Mouse (Mus musculus) embryonic facial prominence, embryonic 13.5 days (tissue): Measurements from ENCODE around the gene Pex6. TPM values are rescaled to one million over a fixed set of nuclear protein-coding genes. Genes with fewer than 3 reads are reported as not detected.

Source experiments
- ATAC-seq: fragments of 200-750 bp; cut with Nextera tagmentation; 2 replicates; pipeline ENCODE4 v1.8.0; 2017; ENCODE audit warnings: low read depth; ENCODE audit not compliant: insufficient number of reproducible peaks, insufficient read depth, low FRiP score, low TSS enrichment
- H3K27ac ChIP-seq: fragments of 300-500 bp; sonication (generic); 2 replicates; pipeline ENCODE4 v1.5.1; 2015; ENCODE audit warnings: moderate library complexity, mild to moderate bottlenecking, inconsistent platforms
- H3K27me3 ChIP-seq: fragments of 300-500 bp; sonication (generic); 2 replicates; pipeline ENCODE4 v1.6.1; 2015; ENCODE audit warnings: mild to moderate bottlenecking, inconsistent platforms
- H3K36me3 ChIP-seq: fragments of 300-500 bp; sonication (generic); 2 replicates; pipeline ENCODE4 v1.6.1; 2015; ENCODE audit warnings: mild to moderate bottlenecking, inconsistent platforms
- H3K4me1 ChIP-seq: fragments of 300-500 bp; sonication (generic); 2 replicates; pipeline ENCODE4 v1.6.1; 2015; ENCODE audit warnings: inconsistent platforms
- H3K4me2 ChIP-seq: fragments of 300-500 bp; sonication (generic); 2 replicates; pipeline ENCODE4 v1.6.1; 2015; ENCODE audit warnings: moderate library complexity, mild to moderate bottlenecking, inconsistent platforms
- H3K4me3 ChIP-seq: fragments of 300-500 bp; sonication (generic); 2 replicates; pipeline ENCODE4 v1.5.1; 2015; ENCODE audit warnings: mild to moderate bottlenecking, inconsistent platforms
- H3K9ac ChIP-seq: fragments of 300-500 bp; sonication (generic); 2 replicates; pipeline ENCODE4 v1.6.1; 2015; ENCODE audit warnings: mild to moderate bottlenecking, inconsistent platforms
- H3K9me3 ChIP-seq: fragments of 300-500 bp; sonication (generic); 2 replicates; pipeline ENCODE4 v1.6.1; 2016; ENCODE audit warnings: inconsistent platforms
- WGBS: fragments of 180-500 bp; shearing (Covaris S2); methylation state at CpG from one replicate; pipeline ENCODE4 v1.1.7; 2015; ENCODE audit warnings: mixed read lengths; 5-methylcytosine and 5-hydroxymethylcytosine counted together
- polyA plus RNA-seq: library from polyadenylated mRNA; unstranded; fragments of >200 nt; fragmentation: Nextera tagmentation; extraction: Ambion mirVana; gene quantifications from 2 replicates; pipeline ENCODE4 v1.2.1, GENCODE M21; 2015

The Pex6 gene
- polyA plus RNA-seq, 1 experiment from 2014 or later: 32.4 TPM

DNA sequence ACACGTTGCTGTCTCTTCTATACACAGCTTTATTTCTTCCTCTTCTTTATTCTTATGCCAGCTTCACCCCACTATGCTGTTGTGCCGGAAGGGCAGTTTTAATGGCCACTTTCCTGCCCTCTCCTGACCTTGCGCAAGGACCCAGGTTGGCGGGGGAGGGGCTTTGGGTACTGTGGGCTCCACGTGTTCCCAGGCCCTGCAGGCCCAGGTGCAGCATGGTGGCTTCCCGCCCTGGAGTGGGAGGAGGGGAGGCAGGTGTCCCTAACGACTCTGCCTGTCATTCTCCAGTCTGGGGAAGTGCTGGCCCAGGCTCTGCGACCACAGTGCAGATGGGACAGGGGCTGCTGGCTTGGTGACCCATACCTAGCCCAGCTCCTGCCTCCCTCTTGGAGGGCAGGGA lies 56.6 kb downstream of the Pex6 start:
- peaks cover 7% of the 10 kb centered on the region for H3K4me1 ChIP-seq
- H3K9me3 ChIP-seq: no peaks in the 10 kb centered on the region
- H3K27me3 ChIP-seq: no peaks in the 10 kb centered on the region
- H3K4me3 ChIP-seq: no peak overlapping the region
- no peak for ATAC-seq
- no peak overlapping the region for H3K9ac ChIP-seq
- no peak overlapping the region for H3K27ac ChIP-seq
- WGBS: 44% methylated on average over 8 of the region's 8 CpGs
- no peaks in the 10 kb centered on the region for H3K36me3 ChIP-seq
- no peak overlapping the region for H3K4me2 ChIP-seq

GRCm38 (mm10) chr17:46770546-46770945 lies 59.3 kb downstream of the Pex6 start:
- Histone ChIP-seq H3K4me2 (no peak overlapping the region), H3K4me3 (no peak overlapping the region), H3K27ac (no peak overlapping the region), H3K9ac (no peak overlapping the region), H3K4me1 (peaks cover 20% of the 10 kb centered on the region), H3K27me3 (no peaks in the 10 kb centered on the region), H3K36me3 (peaks cover 15% of the 10 kb centered on the region), H3K9me3 (no peaks in the 10 kb centered on the region)
- 88% methylated on average over 11 of the region's 11 CpGs for WGBS
- no peak for ATAC-seq

DNA sequence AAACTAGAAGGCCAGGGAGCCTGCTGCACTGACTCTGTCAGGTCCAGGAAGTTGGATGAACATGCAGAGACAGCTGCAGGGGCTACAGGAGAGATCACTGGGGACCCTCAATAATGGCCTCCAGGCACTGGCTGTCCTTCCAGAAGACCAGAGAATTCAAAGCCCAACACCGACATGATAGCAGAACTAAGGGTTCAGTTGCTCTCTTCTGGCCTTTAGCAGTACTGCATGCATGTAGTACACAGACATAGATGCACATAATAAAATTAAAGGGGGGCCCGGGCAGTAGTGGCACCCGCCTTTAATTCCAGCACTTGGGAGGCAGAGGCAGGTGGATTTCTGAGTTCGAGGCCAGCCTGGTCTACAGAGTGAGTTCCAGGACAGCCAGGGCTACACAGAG lies 59.8 kb downstream of the Pex6 start:
- Histone ChIP-seq H3K4me3 (no peak overlapping the region), H3K36me3 (peaks cover 19% of the 10 kb centered on the region), H3K27me3 (no peaks in the 10 kb centered on the region), H3K4me1 (peaks cover 20% of the 10 kb centered on the region), H3K27ac (no peak overlapping the region), H3K9ac (no peak overlapping the region), H3K9me3 (no peaks in the 10 kb centered on the region), H3K4me2 (no peak overlapping the region)
- no peak for ATAC-seq
- 80% methylated on average over 4 of the region's 4 CpGs for WGBS

- ATAC-seq: no peak
- Histone ChIP-seq H3K27ac (peak overlapping the region; percentile 88), H3K4me2 (peak overlapping the region; percentile 64), H3K36me3 (peaks cover 25% of the 10 kb centered on the region), H3K9me3 (no peaks in the 10 kb centered on the region), H3K27me3 (no peaks in the 10 kb centered on the region), H3K4me3 (peak overlapping the region; percentile 91), H3K9ac (peak overlapping the region; percentile 90), H3K4me1 (peaks cover 20% of the 10 kb centered on the region)
- 67% methylated on average over 17 of the region's 17 CpGs for WGBS
Observed at GRCm38 (mm10) chr17:46771616-46772015, 60.4 kb downstream of the Pex6 start.

DNA sequence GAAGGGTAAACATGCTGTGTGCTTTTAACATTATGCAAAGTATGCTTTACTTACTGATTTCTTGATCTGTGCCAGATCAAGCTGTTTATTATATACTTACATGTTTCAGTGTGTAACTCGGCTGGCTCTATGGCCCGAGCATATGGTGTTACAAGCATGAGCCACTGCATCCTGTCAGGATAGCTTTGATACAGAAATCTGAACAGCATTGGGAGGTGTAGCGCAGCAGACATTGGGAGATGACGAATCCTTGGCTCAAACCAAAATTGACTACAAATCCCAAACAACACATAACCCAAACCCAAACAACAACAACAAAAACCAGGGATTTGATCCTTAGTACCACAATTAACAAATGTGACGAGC lies 60.8 kb downstream of the Pex6 start:
- no peaks in the 10 kb centered on the region for H3K9me3 ChIP-seq
- no peak for ATAC-seq

GRCm38 (mm10) chr17:46772404-46773277 lies 61.4 kb downstream of the Pex6 start, which contains the start of gene 2310039H08Rik:
Gene 2310039H08Rik, plus strand, starts transcription at chr17:46772635.
- under 1% methylated on average over 50 of the region's 50 CpGs for WGBS
- peak within 1 kb of the TSS; percentile 64 for H3K4me2 ChIP-seq
- peak; percentile 84 for ATAC-seq
- peaks cover 34% of the 10 kb centered on the region for H3K36me3 ChIP-seq
- H3K27me3 ChIP-seq: no peaks in the 10 kb centered on the region
- peak within 1 kb of the TSS; percentile 90 for H3K9ac ChIP-seq
- H3K4me1 ChIP-seq: peaks cover 20% of the 10 kb centered on the region
- no peaks in the 10 kb centered on the region for H3K9me3 ChIP-seq
- peak within 1 kb of the TSS; percentile 91 for H3K4me3 ChIP-seq
- peak within 1 kb of the TSS; percentile 88 for H3K27ac ChIP-seq

More for the DNA sequence above, 60.8 kb downstream of the Pex6 start:
- Histone ChIP-seq H3K27ac (peak overlapping the region; percentile 88), H3K4me1 (peaks cover 20% of the 10 kb centered on the region), H3K27me3 (no peaks in the 10 kb centered on the region), H3K9ac (peak overlapping the region; percentile 90), H3K4me3 (peak overlapping the region; percentile 91), H3K36me3 (peaks cover 28% of the 10 kb centered on the region), H3K4me2 (peak overlapping the region; percentile 64)
- WGBS: 2% methylated on average over 5 of the region's 5 CpGs

GRCm38 (mm10) chr17:46773278-46774130 lies 62.2 kb downstream of the Pex6 start:
- 10% methylated on average over 19 of the region's 20 CpGs for WGBS
- peaks cover 43% of the 10 kb centered on the region for H3K36me3 ChIP-seq

GRCm38 (mm10) chr17:46774131-46774472 lies 62.8 kb downstream of the Pex6 start:
- no peaks in the 10 kb centered on the region for H3K9me3 ChIP-seq
- no peak for ATAC-seq
- WGBS: 53% methylated on average over 2 of the region's 2 CpGs
- H3K36me3 ChIP-seq: peaks cover 49% of the 10 kb centered on the region
- peak overlapping the region; percentile 91 for H3K4me3 ChIP-seq
- H3K27me3 ChIP-seq: no peaks in the 10 kb centered on the region
- H3K4me2 ChIP-seq: peak overlapping the region; percentile 64
- H3K9ac ChIP-seq: no peak overlapping the region
- peaks cover 20% of the 10 kb centered on the region for H3K4me1 ChIP-seq
- no peak overlapping the region; the same call in 1 of the 2 replicates for H3K27ac ChIP-seq

More at GRCm38 (mm10) chr17:46773278-46774130, 62.2 kb downstream of the Pex6 start:
- peak overlapping the region; percentile 91 for H3K4me3 ChIP-seq
- no peaks in the 10 kb centered on the region for H3K9me3 ChIP-seq
- 0 out of 2 replicates have a peak, but pooled peaks have one; percentile 1 for ATAC-seq
- no peaks in the 10 kb centered on the region for H3K27me3 ChIP-seq
- H3K27ac ChIP-seq: peak overlapping the region; percentile 88
- peak overlapping the region; percentile 64 for H3K4me2 ChIP-seq
- H3K9ac ChIP-seq: peak overlapping the region; percentile 90
- peaks cover 20% of the 10 kb centered on the region for H3K4me1 ChIP-seq

DNA sequence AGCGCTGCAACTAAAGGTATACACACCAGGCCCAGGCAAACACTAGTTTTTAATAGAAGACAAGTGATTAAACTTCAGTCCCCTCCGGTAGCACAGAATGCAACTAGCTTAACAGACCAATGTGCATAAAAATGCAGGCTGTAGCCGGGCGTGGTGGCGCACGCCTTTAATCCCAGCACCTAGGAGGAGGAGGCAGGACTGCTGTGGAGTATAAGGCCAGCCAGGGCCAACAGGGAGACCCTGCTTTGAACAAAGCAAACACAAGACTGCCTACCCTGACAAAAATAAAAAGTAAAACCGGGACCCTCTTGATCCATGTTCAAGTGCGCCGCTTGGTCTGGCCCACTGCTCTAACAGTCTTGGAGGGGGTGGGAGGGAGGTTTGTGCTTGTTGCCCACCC lies 63.8 kb downstream of the Pex6 start:
- Histone ChIP-seq H3K9me3 (no peaks in the 10 kb centered on the region), H3K4me2 (no peak overlapping the region), H3K27ac (no peak overlapping the region), H3K4me3 (no peak overlapping the region), H3K9ac (no peak overlapping the region), H3K4me1 (peaks cover 20% of the 10 kb centered on the region), H3K36me3 (peaks cover 58% of the 10 kb centered on the region), H3K27me3 (no peaks in the 10 kb centered on the region)
- 96% methylated on average over 9 of the region's 9 CpGs for WGBS
- no peak for ATAC-seq
